Mouse (Mus musculus): Measurements from ENCODE around the gene Gm20388.

DNA sequence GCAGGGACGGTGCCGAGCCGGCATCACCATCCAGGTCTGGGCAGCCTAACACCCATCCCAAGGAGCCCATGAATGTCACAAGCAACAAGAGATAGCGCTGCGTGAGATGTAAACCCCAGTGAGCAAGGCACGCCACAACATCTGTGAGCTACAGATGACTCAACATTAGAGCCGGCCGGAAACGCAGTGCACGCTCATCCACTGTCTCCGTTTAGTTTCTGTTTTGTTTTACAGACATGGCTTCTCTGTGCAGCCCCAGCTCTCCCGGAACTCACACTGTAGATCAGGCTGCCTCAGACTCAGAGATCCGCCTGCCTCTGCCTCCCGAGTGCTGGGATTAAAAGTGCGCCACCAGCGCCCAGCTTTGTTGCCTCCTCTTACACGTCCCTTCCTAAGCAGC is 3376.7 kb downstream of the Gm20388 start:
- TF ChIP-seq POLR2A (IDR thresholded peaks at IDR 0.05; ENCODE audit: borderline replicate concordance, extremely low read depth, insufficient read depth, insufficient read length, poor library complexity, severe bottlenecking) (no peak), CTCF (IDR thresholded peaks at IDR 0.05; ENCODE audit: borderline replicate concordance, extremely low read depth, insufficient read depth, insufficient read length) (no peak)

All from brain, embryonic 14.5 days (tissue).